Mouse (Mus musculus): Measurements from ENCODE around the gene Nprl2.

DNA sequence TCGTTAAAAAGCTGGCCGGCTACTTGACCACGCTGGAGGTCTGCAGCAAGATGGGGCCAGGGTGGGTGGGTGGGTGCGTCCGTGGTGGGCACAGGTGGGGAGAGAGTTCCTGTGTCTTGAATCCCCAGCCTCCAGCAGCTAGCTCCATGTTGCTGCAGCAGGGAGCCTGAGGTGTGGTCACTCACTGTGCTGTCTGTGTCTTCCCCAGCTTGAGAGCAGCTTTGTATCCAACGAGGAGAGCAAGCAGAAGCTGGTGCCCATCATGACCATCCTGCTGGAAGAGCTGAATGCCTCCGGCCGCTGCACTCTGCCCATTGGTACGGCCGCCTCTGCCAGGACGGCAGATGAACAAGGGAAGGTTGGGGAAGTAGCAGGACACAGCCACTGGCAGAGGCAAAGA, 1.3 kb downstream of the Nprl2 start:
- TF ChIP-seq CTCF (IDR thresholded peaks at IDR 0.05; ENCODE audit: insufficient read depth, low read length) = no peak
- TF ChIP-seq POLR2A (IDR thresholded peaks at IDR 0.05; ENCODE audit: borderline replicate concordance, extremely low read depth, low read depth, low read length) = no peak
